Mouse (Mus musculus): ENCODE measurements around the gene Reg4.

Reg4 gene

GRCm38 (mm10) chr3:98236266-98236665, 14.3 kb downstream of the Reg4 start:
- in situ Hi-C loops (cut with MboI, MseI) = no loop called here

GRCm38 (mm10) chr3:98237240-98237639, 15.3 kb downstream of the Reg4 start:
- in situ Hi-C loops (cut with MboI, MseI) = no loop called here

- in situ Hi-C loops (cut with MboI, MseI) = no loop called here
Observed at GRCm38 (mm10) chr3:98238150-98238549, 16.2 kb downstream of the Reg4 start.

GRCm38 (mm10) chr3:98242051-98242450, 20.1 kb downstream of the Reg4 start:
- in situ Hi-C loops (cut with MboI, MseI) = no loop called here

GRCm38 (mm10) chr3:98242458-98243037, 20.6 kb downstream of the Reg4 start:
- in situ Hi-C loops (cut with MboI, MseI) = no loop called here

GRCm38 (mm10) chr3:98245892-98246291, 23.9 kb downstream of the Reg4 start:
- in situ Hi-C loops (cut with MboI, MseI) = no loop called here

- in situ Hi-C loops (cut with MboI, MseI) = no loop called here
Observed at GRCm38 (mm10) chr3:98246985-98247751, 25.2 kb downstream of the Reg4 start.

GRCm38 (mm10) chr3:98249378-98249777, 27.4 kb downstream of the Reg4 start:
- in situ Hi-C loops (cut with MboI, MseI) = no loop called here

- in situ Hi-C loops (cut with MboI, MseI) = no loop called here
Observed at GRCm38 (mm10) chr3:98249833-98250448, 28.0 kb downstream of the Reg4 start.

- in situ Hi-C loops (cut with MboI, MseI) = no loop called here
Observed at GRCm38 (mm10) chr3:98254059-98254458, 32.1 kb downstream of the Reg4 start.

GRCm38 (mm10) chr3:98254656-98255583, 33.0 kb downstream of the Reg4 start:
- in situ Hi-C loops (cut with MboI, MseI) = no loop called here

- in situ Hi-C loops (cut with MboI, MseI) = no loop called here
Observed at GRCm38 (mm10) chr3:98258723-98259122, 36.8 kb downstream of the Reg4 start.

GRCm38 (mm10) chr3:98259271-98259751, 37.4 kb downstream of the Reg4 start:
- in situ Hi-C loops (cut with MboI, MseI) = no loop called here

- in situ Hi-C loops (cut with MboI, MseI) = no loop called here
Observed at GRCm38 (mm10) chr3:98260534-98260933, 38.6 kb downstream of the Reg4 start.

GRCm38 (mm10) chr3:98261415-98261814, 39.5 kb downstream of the Reg4 start:
- in situ Hi-C loops (cut with MboI, MseI) = no loop called here

GRCm38 (mm10) chr3:98262133-98262532, 40.2 kb downstream of the Reg4 start:
- in situ Hi-C loops (cut with MboI, MseI) = no loop called here

- in situ Hi-C loops (cut with MboI, MseI) = no loop called here
Observed at GRCm38 (mm10) chr3:98267249-98267651, 45.3 kb downstream of the Reg4 start.

- in situ Hi-C loops (cut with MboI, MseI) = no loop called here
Observed at GRCm38 (mm10) chr3:98273623-98274398, 51.9 kb downstream of the Reg4 start.

GRCm38 (mm10) chr3:98279682-98280081, 57.7 kb downstream of the Reg4 start:
- in situ Hi-C loops (cut with MboI, MseI) = no loop called here

- in situ Hi-C loops (cut with MboI, MseI) = no loop called here
Observed at GRCm38 (mm10) chr3:98280204-98280932, 58.4 kb downstream of the Reg4 start, which contains the start of gene Hmgcs2. Hmgcs2 (plus strand) TSS chr3:98280435.

Data from T-helper 2 cell (primary cell).